Mouse (Mus musculus): ENCODE results near the gene Gm20388. TPM values are rescaled to one million over a fixed set of nuclear protein-coding genes. Genes with fewer than 3 reads are reported as not detected.

The Gm20388 gene
- polyA plus RNA-seq, 1 experiment from 2014 or later = 8.3 TPM

DNA sequence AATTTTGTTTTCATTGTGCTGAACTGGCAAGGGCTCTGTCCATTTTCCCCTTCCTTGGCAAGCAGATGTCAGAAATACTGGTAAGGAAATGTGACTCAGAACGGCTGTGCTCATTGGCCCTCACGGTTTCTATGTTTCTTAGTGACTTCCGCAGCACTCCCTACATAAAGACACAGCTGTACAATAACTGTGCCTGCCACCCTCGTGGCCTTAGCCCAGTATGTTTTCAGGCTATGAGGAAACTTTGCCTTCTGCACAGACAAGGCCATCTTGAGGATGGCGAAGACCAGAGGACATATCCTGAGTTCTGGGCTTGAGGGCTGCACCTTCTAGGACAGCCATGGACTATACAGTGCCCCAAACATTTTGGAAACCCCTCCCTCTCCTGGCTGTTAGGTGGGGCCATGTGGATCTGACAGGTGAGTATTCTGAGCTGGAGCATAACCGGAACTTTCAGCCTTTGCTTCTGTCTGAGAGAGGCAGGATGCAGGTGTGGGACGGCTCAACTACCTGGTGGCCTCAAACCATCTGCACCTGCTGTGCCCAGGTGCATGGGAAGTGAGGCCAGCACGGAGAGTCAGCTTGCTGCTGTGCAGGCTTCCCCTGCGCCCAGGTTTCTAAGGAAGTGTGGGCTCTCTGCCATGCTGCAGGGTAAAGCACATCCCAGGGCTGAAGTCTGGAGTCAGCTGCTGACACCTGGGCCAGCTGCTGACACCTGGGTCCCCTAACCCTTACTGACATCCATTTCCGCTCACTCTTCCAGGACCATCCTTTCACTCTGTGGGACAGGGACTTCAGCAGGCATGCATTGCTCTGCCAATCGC, 4146.4 kb downstream of the Gm20388 start:
- no peaks in the 10 kb centered on the region for H3K27me3 ChIP-seq (replicated peaks; ENCODE audit: control insufficient read depth, insufficient read depth, low read length)
- DNase-seq (ENCODE audit: low spot score) = no peak
- no peak overlapping the region for H3K4me2 ChIP-seq (ENCODE audit: low read length)
- no peaks in the 10 kb centered on the region for H3K9me3 ChIP-seq (ENCODE audit: control insufficient read depth, low read length)
- 76% methylated on average over 11 of the region's 11 CpGs for WGBS
- H3K9ac ChIP-seq (ENCODE audit: low read length) = no peak overlapping the region
- H3K36me3 ChIP-seq (ENCODE audit: control insufficient read depth, insufficient read depth, low read length) = no peaks in the 10 kb centered on the region
- H3K27ac ChIP-seq (ENCODE audit: low read depth) = no peak overlapping the region
- no peak for ATAC-seq (replicated peaks; ENCODE audit: low FRiP score, low TSS enrichment, low read depth)
- H3K4me1 ChIP-seq (replicated peaks; ENCODE audit: control insufficient read depth, insufficient read depth, low read length) = no peaks in the 10 kb centered on the region
- H3K4me3 ChIP-seq (ENCODE audit: low read depth, low read length) = no peak overlapping the region

DNA sequence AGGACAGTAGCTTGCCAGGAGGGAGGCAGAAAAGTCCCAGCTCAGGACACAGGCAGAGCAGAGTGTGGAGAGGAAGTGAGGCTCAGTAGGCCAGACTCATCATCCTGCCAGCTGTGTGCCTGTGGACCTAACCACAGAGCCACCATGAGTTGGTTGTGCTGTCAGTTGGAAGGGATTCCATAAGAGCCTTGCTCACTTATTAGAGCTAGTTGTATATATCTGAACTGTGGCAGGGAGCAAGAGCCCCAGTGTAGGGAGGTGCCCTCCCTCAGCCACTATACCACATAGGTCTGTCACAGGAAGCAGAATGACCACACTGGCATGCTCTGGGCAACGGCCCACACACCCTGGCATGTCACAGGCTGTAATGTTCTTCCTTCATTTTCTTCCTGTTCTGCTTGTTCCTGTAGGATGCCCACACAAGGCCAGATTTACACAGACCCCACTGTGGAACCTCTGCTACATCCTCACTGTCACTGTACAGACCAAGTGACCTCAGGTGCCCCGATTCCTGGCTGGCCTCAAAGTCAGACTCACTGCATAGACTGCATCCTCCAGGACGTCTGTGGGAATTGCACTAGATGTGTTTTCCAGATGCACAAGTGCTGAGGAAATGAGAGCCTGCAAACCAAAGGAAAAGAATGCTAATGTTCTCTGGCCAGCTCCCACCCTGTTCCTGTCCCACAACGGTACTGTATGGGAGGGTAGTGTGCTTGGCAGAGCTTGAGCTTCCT, 4155.9 kb downstream of the Gm20388 start:
- H3K4me3 ChIP-seq (ENCODE audit: low read depth, low read length) = no peak overlapping the region
- ATAC-seq (replicated peaks; ENCODE audit: low FRiP score, low TSS enrichment, low read depth) (no peak), DNase-seq (ENCODE audit: low spot score) (no peak)
- H3K27me3 ChIP-seq (replicated peaks; ENCODE audit: control insufficient read depth, insufficient read depth, low read length) = no peaks in the 10 kb centered on the region
- H3K4me1 ChIP-seq (replicated peaks; ENCODE audit: control insufficient read depth, insufficient read depth, low read length) = no peaks in the 10 kb centered on the region; the same call in 1 of the 2 replicates
- no peaks in the 10 kb centered on the region for H3K9me3 ChIP-seq (ENCODE audit: control insufficient read depth, low read length)
- no peaks in the 10 kb centered on the region for H3K36me3 ChIP-seq (ENCODE audit: control insufficient read depth, insufficient read depth, low read length)
- no peak overlapping the region for H3K27ac ChIP-seq (ENCODE audit: low read depth)
- no peak overlapping the region for H3K4me2 ChIP-seq (ENCODE audit: low read length)
- 48% methylated on average over 4 of the region's 4 CpGs for WGBS
- H3K9ac ChIP-seq (ENCODE audit: low read length) = no peak overlapping the region

DNA sequence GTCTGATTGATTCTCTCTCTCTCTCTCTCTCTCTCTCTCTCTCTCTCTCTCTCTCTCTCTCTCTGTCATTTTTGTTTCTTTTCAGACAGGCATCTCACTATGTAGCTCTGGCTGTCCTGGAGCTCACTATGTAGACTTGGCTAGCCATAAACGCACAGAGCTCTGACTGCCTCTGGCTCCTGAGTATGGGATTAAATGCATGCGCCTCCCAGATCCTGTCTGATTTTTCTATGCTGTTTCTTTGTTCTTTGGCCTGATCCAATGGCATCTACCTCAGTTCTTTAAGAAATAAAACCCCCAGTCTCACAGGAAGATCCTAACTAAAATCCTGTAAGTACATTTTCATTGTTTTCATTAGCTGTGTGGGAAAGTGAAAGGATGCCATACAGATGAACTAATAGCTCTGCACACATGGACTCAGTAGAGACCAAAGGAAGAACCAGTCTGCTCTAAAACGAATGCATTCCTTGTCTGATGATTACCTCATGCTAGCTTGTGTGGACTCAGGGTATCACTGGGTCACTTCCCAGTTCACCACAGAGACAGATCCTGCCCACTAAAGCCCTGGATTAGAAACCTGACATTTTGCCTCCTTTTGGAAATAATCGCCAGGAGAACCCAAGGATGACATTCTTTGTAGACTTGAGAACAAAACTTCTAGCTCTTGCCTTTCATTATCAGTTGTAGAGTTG, 4156.6 kb downstream of the Gm20388 start:
- no peak overlapping the region for H3K9ac ChIP-seq (ENCODE audit: low read length)

DNA sequence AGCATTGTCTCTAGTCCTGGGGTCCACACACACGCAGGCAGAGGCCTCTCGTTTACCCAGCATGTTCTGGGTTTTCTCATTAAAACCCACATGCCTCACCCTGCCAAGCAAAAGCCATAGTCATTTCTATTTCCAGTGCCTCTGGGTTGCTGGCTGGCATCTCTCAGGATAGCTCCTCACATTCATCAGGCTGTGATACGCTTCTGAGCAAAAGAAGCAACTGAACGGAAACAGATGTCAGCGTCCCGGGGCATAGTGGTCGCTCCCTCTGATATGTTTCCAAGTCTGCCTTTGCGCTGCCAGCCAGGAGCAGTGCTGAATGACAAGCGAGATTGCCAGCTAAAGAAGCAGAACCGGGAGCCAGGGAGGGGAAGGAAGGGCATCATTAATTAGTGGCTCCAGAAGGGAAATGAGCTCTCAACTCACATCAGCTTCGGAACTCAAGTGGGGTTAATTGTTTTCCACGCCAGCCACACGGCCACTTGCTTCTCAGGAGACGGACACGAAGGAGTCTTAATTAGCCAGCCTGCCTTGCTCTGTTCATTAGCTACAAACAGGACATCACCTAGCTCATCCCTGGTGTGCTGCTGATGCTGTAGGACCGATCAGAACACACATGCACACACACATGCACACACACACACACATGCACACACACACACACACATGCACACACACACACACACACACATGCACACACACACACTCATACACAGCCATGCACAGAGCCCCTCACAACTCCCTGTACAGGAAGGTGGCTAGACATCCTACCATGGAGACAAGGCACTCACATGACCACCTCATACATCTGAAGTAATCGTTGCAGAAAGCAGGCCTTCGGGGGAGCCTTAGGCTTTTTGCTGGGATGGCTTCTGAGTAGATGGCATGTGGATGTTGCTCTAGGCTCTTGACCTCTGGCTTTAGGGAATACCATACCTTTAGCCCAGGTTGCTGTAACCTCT, 4160.0 kb downstream of the Gm20388 start:
- DNase-seq (ENCODE audit: low spot score) = no peak

More for the DNA sequence above, 4156.6 kb downstream of the Gm20388 start:
- no peak for ATAC-seq (replicated peaks; ENCODE audit: low FRiP score, low TSS enrichment, low read depth)
- no peaks in the 10 kb centered on the region for H3K27me3 ChIP-seq (replicated peaks; ENCODE audit: control insufficient read depth, insufficient read depth, low read length)
- H3K4me3 ChIP-seq (ENCODE audit: low read depth, low read length) = no peak overlapping the region
- no peak for DNase-seq (ENCODE audit: low spot score)
- no peaks in the 10 kb centered on the region for H3K9me3 ChIP-seq (ENCODE audit: control insufficient read depth, low read length)
- WGBS = 70% methylated on average over 4 of the region's 4 CpGs
- no peaks in the 10 kb centered on the region; the same call in 1 of the 2 replicates for H3K4me1 ChIP-seq (replicated peaks; ENCODE audit: control insufficient read depth, insufficient read depth, low read length)
- H3K27ac ChIP-seq (ENCODE audit: low read depth) = no peak overlapping the region
- H3K36me3 ChIP-seq (ENCODE audit: control insufficient read depth, insufficient read depth, low read length) = no peaks in the 10 kb centered on the region
- no peak overlapping the region for H3K4me2 ChIP-seq (ENCODE audit: low read length)

DNA sequence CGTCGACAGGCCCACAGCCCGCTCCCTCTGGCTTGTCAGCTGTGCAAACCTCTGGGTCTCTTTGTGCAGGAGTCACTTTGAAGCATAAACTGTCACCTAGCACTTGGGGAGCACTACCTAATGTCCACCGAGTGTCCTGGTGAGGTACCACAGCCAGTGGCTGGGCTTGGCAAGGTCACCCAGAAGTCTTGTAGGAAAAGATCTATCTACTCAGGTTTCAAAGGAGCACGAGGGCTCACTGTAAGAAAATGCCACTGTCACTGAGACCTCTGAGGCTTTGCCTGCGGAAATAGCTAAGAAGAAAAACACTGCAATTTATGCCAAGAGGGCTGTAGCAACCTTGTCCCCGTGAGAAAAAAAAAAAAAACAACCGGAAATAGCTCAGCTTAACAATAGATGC, 4165.3 kb downstream of the Gm20388 start:
- Histone ChIP-seq H3K4me3 (ENCODE audit: low read depth, low read length) (no peak overlapping the region), H3K27ac (ENCODE audit: low read depth) (no peak overlapping the region)
- DNase-seq (ENCODE audit: low spot score) = no peak

More for the DNA sequence above, 4160.0 kb downstream of the Gm20388 start:
- Histone ChIP-seq H3K4me1 (replicated peaks; ENCODE audit: control insufficient read depth, insufficient read depth, low read length) (no peaks in the 10 kb centered on the region; the same call in 1 of the 2 replicates), H3K36me3 (ENCODE audit: control insufficient read depth, insufficient read depth, low read length) (no peaks in the 10 kb centered on the region), H3K27me3 (replicated peaks; ENCODE audit: control insufficient read depth, insufficient read depth, low read length) (no peaks in the 10 kb centered on the region), H3K4me2 (ENCODE audit: low read length) (no peak overlapping the region), H3K4me3 (ENCODE audit: low read depth, low read length) (no peak overlapping the region), H3K9ac (ENCODE audit: low read length) (no peak overlapping the region), H3K9me3 (ENCODE audit: control insufficient read depth, low read length) (no peaks in the 10 kb centered on the region), H3K27ac (ENCODE audit: low read depth) (no peak overlapping the region)
- ATAC-seq (replicated peaks; ENCODE audit: low FRiP score, low TSS enrichment, low read depth) = no peak
- 56% methylated on average over 18 of the region's 18 CpGs for WGBS

DNA sequence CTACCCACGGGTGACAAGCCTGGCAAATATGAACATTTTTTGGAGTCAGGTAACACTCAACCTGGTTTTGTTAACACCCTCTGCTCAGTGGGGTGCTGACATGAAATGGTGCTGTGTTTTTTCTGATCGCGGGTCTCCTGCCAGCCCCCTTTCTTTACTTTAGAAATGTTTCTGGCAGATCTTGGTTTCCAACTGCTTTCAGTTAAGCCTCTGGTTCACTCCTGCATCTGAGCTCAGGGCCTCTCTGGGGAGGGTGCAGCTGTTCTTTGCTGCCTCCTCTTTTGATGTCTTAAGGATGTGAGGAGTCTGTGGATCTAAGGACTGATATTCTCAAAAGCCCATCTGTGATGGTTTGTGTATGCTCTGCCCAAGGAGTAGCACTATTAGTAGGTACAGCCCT, 4165.8 kb downstream of the Gm20388 start:
- DNase-seq (ENCODE audit: low spot score) = no peak
- ATAC-seq (replicated peaks; ENCODE audit: low FRiP score, low TSS enrichment, low read depth) = no peak
- Histone ChIP-seq H3K9me3 (ENCODE audit: control insufficient read depth, low read length) (no peaks in the 10 kb centered on the region), H3K9ac (ENCODE audit: low read length) (no peak overlapping the region), H3K4me1 (replicated peaks; ENCODE audit: control insufficient read depth, insufficient read depth, low read length) (no peaks in the 10 kb centered on the region), H3K4me2 (ENCODE audit: low read length) (no peak overlapping the region), H3K27me3 (replicated peaks; ENCODE audit: control insufficient read depth, insufficient read depth, low read length) (no peaks in the 10 kb centered on the region), H3K4me3 (ENCODE audit: low read depth, low read length) (no peak overlapping the region), H3K27ac (ENCODE audit: low read depth) (no peak overlapping the region), H3K36me3 (ENCODE audit: control insufficient read depth, insufficient read depth, low read length) (no peaks in the 10 kb centered on the region)
- whole genome bisulfite sequencing = 72% methylated on average over 3 of the region's 3 CpGs

More for the DNA sequence above, 4165.3 kb downstream of the Gm20388 start:
- Histone ChIP-seq H3K27me3 (replicated peaks; ENCODE audit: control insufficient read depth, insufficient read depth, low read length) (no peaks in the 10 kb centered on the region), H3K9ac (ENCODE audit: low read length) (no peak overlapping the region), H3K36me3 (ENCODE audit: control insufficient read depth, insufficient read depth, low read length) (no peaks in the 10 kb centered on the region), H3K4me1 (replicated peaks; ENCODE audit: control insufficient read depth, insufficient read depth, low read length) (no peaks in the 10 kb centered on the region), H3K4me2 (ENCODE audit: low read length) (no peak overlapping the region), H3K9me3 (ENCODE audit: control insufficient read depth, low read length) (no peaks in the 10 kb centered on the region)
- ATAC-seq (replicated peaks; ENCODE audit: low FRiP score, low TSS enrichment, low read depth) = no peak
- 66% methylated on average over 8 of the region's 8 CpGs for WGBS

DNA sequence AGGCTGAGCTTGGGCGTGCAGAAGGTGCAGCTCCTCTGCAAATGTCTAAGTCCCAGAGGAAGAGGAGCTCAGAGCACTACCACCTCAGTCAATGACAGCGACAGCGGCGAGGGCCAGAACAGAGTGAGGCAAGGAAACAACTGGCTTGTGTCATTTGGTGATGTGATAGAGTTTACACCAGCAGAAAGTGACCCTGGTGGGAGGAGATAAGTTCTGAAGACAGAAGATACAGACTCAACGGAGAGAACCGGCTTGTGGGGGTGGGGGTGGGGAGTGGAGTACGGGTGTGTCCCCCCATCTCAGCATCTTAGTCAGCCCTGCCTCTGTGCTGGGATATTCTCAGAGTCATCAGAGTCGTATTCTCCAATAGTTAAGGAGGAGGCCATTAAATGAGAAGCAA, 4166.7 kb downstream of the Gm20388 start:
- Histone ChIP-seq H3K27ac (ENCODE audit: low read depth) (no peak overlapping the region), H3K9me3 (ENCODE audit: control insufficient read depth, low read length) (no peaks in the 10 kb centered on the region), H3K4me3 (ENCODE audit: low read depth, low read length) (no peak overlapping the region), H3K27me3 (replicated peaks; ENCODE audit: control insufficient read depth, insufficient read depth, low read length) (no peaks in the 10 kb centered on the region), H3K36me3 (ENCODE audit: control insufficient read depth, insufficient read depth, low read length) (no peaks in the 10 kb centered on the region), H3K4me2 (ENCODE audit: low read length) (no peak overlapping the region), H3K4me1 (replicated peaks; ENCODE audit: control insufficient read depth, insufficient read depth, low read length) (no peaks in the 10 kb centered on the region), H3K9ac (ENCODE audit: low read length) (no peak overlapping the region)
- ATAC-seq (replicated peaks; ENCODE audit: low FRiP score, low TSS enrichment, low read depth) (no peak), DNase-seq (ENCODE audit: low spot score) (no peak)
- 64% methylated on average over 8 of the region's 8 CpGs for WGBS

DNA sequence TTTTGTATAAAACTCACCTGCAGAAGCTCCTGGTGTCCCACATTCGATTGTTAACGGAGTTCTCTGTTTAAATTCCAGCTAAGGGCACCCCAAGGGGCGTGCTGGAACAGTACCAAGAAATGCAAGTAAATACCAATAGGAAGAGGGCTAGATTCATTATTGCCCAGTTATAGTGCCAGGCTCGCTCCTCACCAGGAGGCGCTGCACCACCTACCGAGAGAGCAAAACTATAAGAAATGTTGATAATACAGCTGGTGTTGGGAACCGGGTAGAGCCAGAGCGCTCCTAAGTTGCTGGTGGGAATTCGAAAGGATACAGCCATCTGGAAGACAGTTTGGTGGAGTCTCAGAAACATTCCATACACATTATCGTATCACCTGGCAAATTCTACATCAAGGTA, 4167.4 kb downstream of the Gm20388 start:
- ATAC-seq (replicated peaks; ENCODE audit: low FRiP score, low TSS enrichment, low read depth) (no peak), DNase-seq (ENCODE audit: low spot score) (no peak)
- Histone ChIP-seq H3K4me1 (replicated peaks; ENCODE audit: control insufficient read depth, insufficient read depth, low read length) (no peaks in the 10 kb centered on the region), H3K4me2 (ENCODE audit: low read length) (no peak overlapping the region), H3K9ac (ENCODE audit: low read length) (no peak overlapping the region), H3K4me3 (ENCODE audit: low read depth, low read length) (no peak overlapping the region), H3K27ac (ENCODE audit: low read depth) (no peak overlapping the region), H3K9me3 (ENCODE audit: control insufficient read depth, low read length) (no peaks in the 10 kb centered on the region), H3K27me3 (replicated peaks; ENCODE audit: control insufficient read depth, insufficient read depth, low read length) (no peaks in the 10 kb centered on the region), H3K36me3 (ENCODE audit: control insufficient read depth, insufficient read depth, low read length) (no peaks in the 10 kb centered on the region)
- WGBS = 82% methylated on average over 10 of the region's 10 CpGs
